Mouse (Mus musculus) megakaryocyte, embryonic 14.5 days (primary cell): Measurements from ENCODE around the gene Pqlc2.

Experiments
- FLI1 ChIP-seq: IDR thresholded peaks from 2 replicates; pipeline ENCODE4 v1.6.1; 2012; ENCODE audit warnings: low read length, inconsistent platforms, mixed read lengths
- GATA1 ChIP-seq: IDR thresholded peaks from 3 replicates; pipeline ENCODE4 v1.6.1; 2012; ENCODE audit warnings: mixed read lengths, low read length, inconsistent platforms, borderline replicate concordance

- TF ChIP-seq GATA1 (no peak), FLI1 (no peak)
Observed at GRCm38 (mm10) chr4:139253206-139253605, 57.3 kb downstream of the Pqlc2 start.
